Mouse (Mus musculus): ENCODE results near the gene Casp14. TPM values are rescaled to one million over a fixed set of nuclear protein-coding genes. Genes with fewer than 3 reads are reported as not detected.

The Casp14 gene
- polyA plus RNA-seq, 1 experiment from 2014 or later: 0.04 TPM

DNA sequence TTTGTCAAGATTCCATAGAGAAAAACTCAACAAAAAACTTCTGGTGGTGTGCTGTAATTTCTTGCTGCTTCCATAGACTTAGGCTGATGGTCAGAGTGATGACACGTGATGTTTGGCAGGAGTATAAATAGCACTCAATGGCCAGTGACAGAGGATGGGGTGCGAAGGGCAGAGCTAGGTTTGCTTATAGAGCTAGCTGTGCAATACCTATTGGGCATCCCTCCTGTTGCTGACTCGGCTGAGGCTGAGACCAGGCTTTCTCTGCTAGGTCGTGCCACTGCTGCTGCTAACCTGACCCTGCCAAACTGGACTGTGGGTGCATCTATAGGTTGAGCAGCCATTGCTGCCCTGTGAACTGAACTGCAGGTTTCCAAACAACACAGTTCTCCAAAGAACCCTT, 21.7 kb upstream of the Casp14 start:
- in situ Hi-C loops (cut with MboI; ENCODE audit: low pct_unique_long_range_greater_than_20kb): loop anchor here (5.0 to 10.0 kb wide), 2 partner anchors 108 to 215 kb away; no protein-coding TSS in a partner anchor
- DNase-seq (ENCODE audit: low read depth, low spot score) (no peak), ATAC-seq (no peak)
- ChIA-PET CTCF (interaction anchor here (1.1 to 1.6 kb wide), 2 partner anchors 13 to 14 kb away, joined by 3 read pairs; no protein-coding TSS in a partner anchor), POLR2A (interaction anchor here (0.6 kb wide), 1 partner anchor 57 kb away, joined by 8 read pairs; no protein-coding TSS in a partner anchor)
- H3K27me3 ChIP-seq: no peaks in the 10 kb centered on the region
- TF ChIP-seq CTCF (IDR thresholded peaks at IDR 0.05): no peak

DNA sequence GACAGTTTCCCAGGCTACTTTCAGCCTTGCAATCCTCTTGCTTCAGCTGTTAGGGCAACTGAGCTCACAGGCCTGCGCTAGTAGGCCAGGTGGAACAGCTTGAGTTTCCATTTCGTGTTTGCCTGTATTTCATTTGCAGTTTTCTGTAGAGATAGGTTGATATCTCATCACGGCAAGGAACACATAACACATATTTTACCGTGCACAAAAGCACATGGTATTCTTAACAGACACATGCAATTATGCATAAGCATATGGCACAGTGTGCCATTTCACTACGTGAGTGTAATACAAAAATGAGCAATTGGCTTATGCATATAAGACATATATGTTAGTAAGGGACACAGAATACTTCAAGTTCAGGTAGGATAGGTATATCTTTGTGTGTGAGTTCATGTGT, 9.8 kb upstream of the Casp14 start:
- in situ Hi-C loops (cut with MboI; ENCODE audit: low pct_unique_long_range_greater_than_20kb): no loop called here
- TF ChIP-seq CTCF (IDR thresholded peaks at IDR 0.05): no peak
- no peak for ATAC-seq
- DNase-seq (ENCODE audit: low read depth, low spot score): no peak
- no peaks in the 10 kb centered on the region for H3K27me3 ChIP-seq
- POLR2A ChIA-PET: no interaction called here
- CTCF ChIA-PET: interaction anchor here (1.5 kb wide), 1 partner anchor 11 kb away, joined by 3 read pairs; no protein-coding TSS in a partner anchor

DNA sequence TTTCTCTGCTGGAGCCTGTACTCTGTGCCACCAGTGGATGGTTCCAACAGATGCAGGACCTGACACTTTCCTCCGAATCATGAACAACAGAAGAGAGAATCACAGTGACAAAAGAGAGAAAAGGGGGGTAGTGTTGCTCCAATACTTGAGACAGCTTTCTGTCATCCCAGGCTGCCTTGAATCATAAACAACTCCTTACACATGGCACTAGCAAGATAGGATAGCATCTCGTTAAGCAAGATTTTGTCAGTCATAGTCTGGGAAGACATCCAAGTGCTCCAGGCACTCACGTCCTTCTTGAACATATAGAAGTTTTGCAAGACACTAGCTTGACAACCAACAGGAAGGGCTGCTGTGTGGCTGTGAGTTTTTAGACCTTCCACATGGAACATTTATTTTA, 8.9 kb upstream of the Casp14 start:
- in situ Hi-C loops (cut with MboI; ENCODE audit: low pct_unique_long_range_greater_than_20kb): no loop called here
- ChIA-PET POLR2A (no interaction called here), CTCF (interaction anchor here (1.5 kb wide), 1 partner anchor 12 kb away, joined by 3 read pairs; no protein-coding TSS in a partner anchor)
- H3K27me3 ChIP-seq: no peaks in the 10 kb centered on the region
- DNase-seq (ENCODE audit: low read depth, low spot score): no peak
- TF ChIP-seq CTCF (IDR thresholded peaks at IDR 0.05): no peak
- no peak for ATAC-seq

DNA sequence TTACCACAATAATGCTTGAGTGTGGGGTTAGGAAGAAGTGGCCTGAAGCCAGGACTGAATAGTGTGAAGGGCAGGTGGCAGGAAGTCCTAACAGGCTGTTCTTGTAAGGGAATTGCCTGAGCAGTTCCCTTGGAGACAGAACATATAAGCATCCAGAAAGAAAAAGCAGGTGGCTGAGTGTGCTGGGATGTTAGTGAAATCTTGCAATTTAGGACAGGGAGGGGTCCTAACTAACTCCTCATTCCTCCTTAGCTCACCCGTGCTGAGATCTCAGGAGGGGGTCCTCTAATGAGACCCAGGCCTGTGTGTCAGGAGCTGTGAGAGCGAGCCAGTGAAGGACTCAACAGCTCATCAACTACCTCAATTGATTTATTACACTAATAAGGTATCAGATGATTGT, 5.3 kb upstream of the Casp14 start:
- ChIA-PET CTCF (interaction anchor here (1.1 to 2.2 kb wide), 3 partner anchors 21 to 35 kb away, joined by 3 to 8 read pairs (median 5); no protein-coding TSS in a partner anchor), POLR2A (no interaction called here)
- DNase-seq (ENCODE audit: low read depth, low spot score): no peak
- in situ Hi-C loops (cut with MboI; ENCODE audit: low pct_unique_long_range_greater_than_20kb): no loop called here
- no peaks in the 10 kb centered on the region for H3K27me3 ChIP-seq
- no peak for TF ChIP-seq CTCF (IDR thresholded peaks at IDR 0.05)
- no peak for ATAC-seq

DNA sequence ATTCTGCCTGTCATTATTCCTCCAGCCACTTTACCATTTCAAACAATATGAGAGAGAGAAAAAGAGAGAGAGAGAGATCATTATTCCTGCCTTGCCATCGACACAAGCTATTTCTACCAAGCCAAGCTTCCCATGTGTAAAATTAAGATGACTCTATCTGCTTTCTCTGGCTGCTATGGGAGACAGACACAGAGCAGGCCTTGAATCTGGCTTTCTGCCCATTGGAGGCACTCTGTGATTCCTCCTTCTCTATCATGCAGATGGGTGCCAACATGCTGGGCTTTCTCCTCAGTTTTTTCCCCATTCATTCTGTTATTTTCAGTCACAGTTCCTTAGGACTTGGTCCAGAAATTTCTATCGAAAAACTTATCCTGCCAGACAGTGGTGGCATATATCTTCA, 4.6 kb upstream of the Casp14 start:
- CTCF ChIA-PET: no interaction called here
- in situ Hi-C loops (cut with MboI; ENCODE audit: low pct_unique_long_range_greater_than_20kb): no loop called here
- POLR2A ChIA-PET: no interaction called here
- TF ChIP-seq CTCF (IDR thresholded peaks at IDR 0.05): no peak
- DNase-seq (ENCODE audit: low read depth, low spot score) (no peak), ATAC-seq (peak; percentile 75)
- no peaks in the 10 kb centered on the region for H3K27me3 ChIP-seq

GRCm38 (mm10) chr10:78722036-78722435, 3.9 kb upstream of the Casp14 start:
- no peak for DNase-seq (ENCODE audit: low read depth, low spot score)
- H3K27me3 ChIP-seq: no peaks in the 10 kb centered on the region
- ChIA-PET POLR2A (no interaction called here), CTCF (no interaction called here)
- in situ Hi-C loops (cut with MboI; ENCODE audit: low pct_unique_long_range_greater_than_20kb): no loop called here
- TF ChIP-seq CTCF (IDR thresholded peaks at IDR 0.05): no peak
- ATAC-seq: peak; percentile 85

DNA sequence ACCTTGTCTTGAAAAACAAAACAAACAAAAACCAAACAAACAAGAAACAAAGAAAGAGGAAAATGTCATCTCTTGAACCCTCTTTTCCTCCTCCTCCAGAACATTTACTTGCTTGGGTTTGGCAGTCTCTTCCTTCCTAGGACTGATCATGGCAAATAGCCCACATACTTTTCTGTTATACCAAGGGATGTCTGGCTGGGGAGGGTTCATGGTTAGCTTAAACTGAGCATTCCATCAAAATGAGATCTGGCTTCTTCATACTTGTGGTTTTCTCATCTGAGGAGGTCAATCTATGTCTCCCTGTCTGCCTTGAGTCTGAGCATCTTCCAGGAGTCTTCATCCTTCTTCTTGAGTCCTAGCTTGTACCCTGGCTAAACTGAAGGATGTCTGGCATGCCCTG, 1.9 kb downstream of the Casp14 start:
- peak; percentile 37 for DNase-seq (ENCODE audit: low read depth, low spot score)
- CTCF ChIA-PET: no interaction called here
- POLR2A ChIA-PET: no interaction called here
- TF ChIP-seq CTCF (IDR thresholded peaks at IDR 0.05): no peak
- peak; percentile 71 for ATAC-seq
- H3K27me3 ChIP-seq: no peaks in the 10 kb centered on the region
- in situ Hi-C loops (cut with MboI; ENCODE audit: low pct_unique_long_range_greater_than_20kb): no loop called here

DNA sequence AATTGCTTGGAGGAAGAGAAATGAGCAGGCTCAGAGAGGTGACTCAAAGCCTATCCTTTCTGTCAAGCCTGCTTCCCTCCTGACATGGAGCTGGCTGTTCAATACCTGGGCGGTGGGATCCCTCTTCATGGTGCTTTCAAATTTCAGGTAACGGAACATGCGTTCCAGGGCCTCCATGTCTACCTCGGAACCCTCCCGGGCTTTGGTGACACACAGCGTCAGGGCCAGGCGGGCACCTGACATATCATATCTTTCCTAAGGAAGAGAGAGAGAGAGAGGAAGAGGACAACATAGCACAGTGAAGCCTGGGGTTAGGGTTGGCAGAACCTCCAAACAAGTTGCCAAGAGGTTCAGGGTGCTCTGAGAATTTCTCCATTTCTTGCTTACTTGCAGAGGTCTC, 2.9 kb downstream of the Casp14 start:
- ATAC-seq: no peak
- CTCF ChIA-PET: no interaction called here
- in situ Hi-C loops (cut with MboI; ENCODE audit: low pct_unique_long_range_greater_than_20kb): no loop called here
- POLR2A ChIA-PET: no interaction called here
- no peaks in the 10 kb centered on the region for H3K27me3 ChIP-seq
- TF ChIP-seq CTCF (IDR thresholded peaks at IDR 0.05): no peak
- DNase-seq (ENCODE audit: low read depth, low spot score): no peak

DNA sequence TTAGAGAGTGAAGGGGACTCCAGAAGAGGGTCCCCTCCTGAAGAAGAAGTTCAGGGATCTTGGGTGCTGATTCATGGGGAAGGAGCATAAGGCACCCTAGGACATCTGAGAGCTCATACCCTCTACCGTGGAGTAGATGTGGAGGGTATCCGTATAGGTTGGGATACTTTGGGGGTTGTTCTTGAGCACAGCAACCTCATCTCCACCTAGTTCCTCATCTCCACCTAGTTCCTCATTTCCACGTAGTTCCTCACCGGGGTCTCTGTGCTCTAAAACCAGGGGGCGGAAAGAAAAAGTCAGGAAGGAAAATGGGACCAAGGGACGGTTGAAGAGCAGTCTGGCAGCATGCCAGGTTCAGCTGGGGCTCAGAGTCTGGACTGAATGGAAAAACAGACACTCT, 4.0 kb downstream of the Casp14 start:
- in situ Hi-C loops (cut with MboI; ENCODE audit: low pct_unique_long_range_greater_than_20kb): no loop called here
- no peak for TF ChIP-seq CTCF (IDR thresholded peaks at IDR 0.05)
- no peak for DNase-seq (ENCODE audit: low read depth, low spot score)
- no peaks in the 10 kb centered on the region for H3K27me3 ChIP-seq
- ChIA-PET CTCF (no interaction called here), POLR2A (no interaction called here)
- no peak for ATAC-seq

DNA sequence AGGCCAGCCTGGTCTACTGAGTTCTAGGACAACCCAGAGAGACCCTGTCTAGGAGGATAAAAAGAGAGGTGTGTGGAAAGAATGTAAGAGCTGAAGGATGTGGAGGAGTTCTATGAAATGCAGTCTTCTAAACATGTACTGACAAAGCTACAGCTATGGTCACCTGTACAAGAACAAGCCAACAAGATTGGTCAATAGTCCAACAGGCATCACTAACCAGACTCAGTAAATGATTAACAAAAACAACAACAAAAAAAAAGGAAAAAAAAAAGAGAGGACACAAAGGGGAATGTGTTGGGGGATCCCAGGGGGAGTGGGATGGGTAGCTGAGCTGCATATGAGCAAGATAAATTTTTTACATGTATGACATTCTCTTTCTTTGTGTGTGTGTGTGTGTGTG, 7.4 kb downstream of the Casp14 start:
- in situ Hi-C loops (cut with MboI; ENCODE audit: low pct_unique_long_range_greater_than_20kb): no loop called here
- ATAC-seq: no peak
- DNase-seq (ENCODE audit: low read depth, low spot score): no peak
- CTCF ChIA-PET: no interaction called here
- H3K27me3 ChIP-seq: no peaks in the 10 kb centered on the region
- POLR2A ChIA-PET: no interaction called here
- no peak for TF ChIP-seq CTCF (IDR thresholded peaks at IDR 0.05)

DNA sequence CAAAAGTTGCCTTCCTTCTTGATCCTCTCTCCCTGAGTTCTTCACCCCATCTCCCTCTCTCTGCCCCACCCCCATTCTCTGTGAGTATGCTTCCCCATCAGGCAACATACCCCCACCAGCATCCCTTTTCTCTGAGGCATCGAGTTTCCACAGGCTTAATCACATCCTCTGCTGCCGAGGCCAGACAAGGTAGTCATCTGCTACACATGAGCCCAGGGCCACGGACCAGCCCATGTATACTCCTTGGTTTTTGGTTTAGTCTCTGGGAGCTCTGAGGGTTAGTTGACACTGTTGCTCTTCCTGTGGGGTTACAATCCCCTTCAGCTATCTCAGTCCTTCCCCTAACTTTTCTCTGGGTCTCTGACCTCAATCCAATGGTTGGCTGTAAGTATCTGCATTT, 17.2 kb downstream of the Casp14 start:
- ATAC-seq (no peak), DNase-seq (ENCODE audit: low read depth, low spot score) (no peak)
- ChIA-PET POLR2A (no interaction called here), CTCF (no interaction called here)
- in situ Hi-C loops (cut with MboI; ENCODE audit: low pct_unique_long_range_greater_than_20kb): no loop called here
- no peak for TF ChIP-seq CTCF (IDR thresholded peaks at IDR 0.05)
- H3K27me3 ChIP-seq: no peaks in the 10 kb centered on the region

GRCm38 (mm10) chr10:78689973-78690372, 28.1 kb downstream of the Casp14 start:
- no peaks in the 10 kb centered on the region for H3K27me3 ChIP-seq
- in situ Hi-C loops (cut with MboI; ENCODE audit: low pct_unique_long_range_greater_than_20kb): no loop called here
- ChIA-PET CTCF (interaction anchor here (1.1 to 1.3 kb wide), 2 partner anchors 19 to 67 kb away, joined by 3 read pairs; no protein-coding TSS in a partner anchor), POLR2A (no interaction called here)
- DNase-seq (ENCODE audit: low read depth, low spot score): no peak
- no peak for TF ChIP-seq CTCF (IDR thresholded peaks at IDR 0.05)
- ATAC-seq: no peak

Data from Patski (cell line).